Mouse (Mus musculus): ENCODE results near the gene Acot5.

GRCm38 (mm10) chr12:84034108-84034507 is 35.0 kb upstream of the Acot5 start:
- TF ChIP-seq POLR2A (IDR thresholded peaks at IDR 0.05; ENCODE audit: extremely low read depth, insufficient read depth, low read length) (no peak), CTCF (IDR thresholded peaks at IDR 0.05; ENCODE audit: low read depth, low read length) (no peak)

Data from liver, adult 2 months (tissue).